ENCODE assay signal across 8 mouse cellular contexts in the genomic region with DNA sequence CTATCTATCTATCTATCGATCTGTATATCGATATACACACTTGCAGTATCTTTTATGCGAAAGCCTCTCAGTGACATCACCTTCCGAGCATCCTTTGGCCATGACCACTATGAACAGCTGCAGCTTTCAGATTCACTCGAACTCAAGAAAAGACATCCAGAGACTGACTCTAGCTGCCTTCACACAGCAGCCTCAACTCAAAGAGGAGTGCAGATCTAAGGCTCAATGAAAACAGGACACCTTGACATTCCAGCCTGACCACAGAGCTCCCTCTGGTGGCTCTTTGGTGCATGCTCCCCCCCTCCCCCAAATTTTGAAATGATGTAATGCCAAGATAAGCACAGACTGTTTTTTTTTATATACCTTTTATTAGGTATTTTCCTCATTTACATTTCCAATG.
DNase-seq lines count a peak whose midpoint lies in the region; ATAC-seq and TF ChIP-seq lines count a peak whose summit lies in the region.

No protein-coding gene starts in this region.

- no peaks in the 10 kb centered on the region for H3K27me3 ChIP-seq in heart, embryonic 12.5 days (replicated peaks)
- no peaks in the 10 kb centered on the region; the same call in 1 of the 2 replicates for H3K27me3 ChIP-seq in thymus, adult 2 months (ENCODE audit: control insufficient read depth, insufficient read depth, low read length)
- 0 out of 2 replicates have a peak, but pooled peaks cover 2% of the 10 kb centered on the region for H3K27me3 ChIP-seq in small intestine, adult 2 months (ENCODE audit: control insufficient read depth, insufficient read depth, low read length)

- TF ChIP-seq CTCF in thymus, adult 2 months (IDR thresholded peaks at IDR 0.05; ENCODE audit: borderline replicate concordance, control insufficient read depth, extremely low read depth, insufficient read depth, low read length, poor library complexity) = no peak
- TF ChIP-seq CTCF in small intestine, adult 2 months (IDR thresholded peaks at IDR 0.05; ENCODE audit: extremely low read depth, insufficient read length, insufficient replicate concordance, low read depth, low read length) = peak; percentile 51; the same call in 1 of the 2 replicates

- H3K9me3 ChIP-seq in heart, embryonic 12.5 days (replicated peaks) = no peaks in the 10 kb centered on the region

- H3K9ac ChIP-seq in heart, embryonic 12.5 days = no peak overlapping the region

- peaks cover 17% of the 10 kb centered on the region for H3K4me1 ChIP-seq in heart, embryonic 12.5 days (replicated peaks)
- peaks cover 10% of the 10 kb centered on the region for H3K4me1 ChIP-seq in thymus, adult 2 months (replicated peaks; ENCODE audit: control insufficient read depth, insufficient read depth, low read length)
- peaks cover 2% of the 10 kb centered on the region; the same call in 1 of the 2 replicates for H3K4me1 ChIP-seq in small intestine, adult 2 months (ENCODE audit: control insufficient read depth, insufficient read depth, insufficient read length, low read length)

- H3K4me2 ChIP-seq in heart, embryonic 12.5 days = no peak overlapping the region

- no peak for ATAC-seq in heart, embryonic 12.5 days (ENCODE audit: insufficient number of reproducible peaks, low FRiP score)

- peak; percentile 30 for DNase-seq in heart, postnatal 4 days
- peak; percentile 12 for DNase-seq in thymus, postnatal 14 days
- DNase-seq in thymus, adult 2 months = no peak
- DNase-seq in embryo, embryonic 10.5 days (ENCODE audit: low spot score) = peak; percentile 71
- no peak for DNase-seq in adrenal gland, postnatal 25 days
- DNase-seq in spleen, postnatal 10 days (ENCODE audit: low spot score in 2 of 2) = no peak

- H3K4me3 ChIP-seq in heart, embryonic 12.5 days = no peak overlapping the region
- H3K4me3 ChIP-seq in thymus, adult 2 months (ENCODE audit: control insufficient read depth, insufficient read depth, low read length) = no peak overlapping the region
- H3K4me3 ChIP-seq in small intestine, adult 2 months (ENCODE audit: low read depth, low read length) = no peak overlapping the region

- H3K36me3 ChIP-seq in heart, embryonic 12.5 days = no peaks in the 10 kb centered on the region
- no peaks in the 10 kb centered on the region for H3K36me3 ChIP-seq in thymus, adult 2 months (ENCODE audit: control insufficient read depth, insufficient read depth, low read length)
- no peaks in the 10 kb centered on the region for H3K36me3 ChIP-seq in small intestine, adult 2 months (ENCODE audit: control insufficient read depth, insufficient read depth, low read length)

- no peak overlapping the region for H3K27ac ChIP-seq in heart, embryonic 12.5 days (ENCODE audit: poor library complexity, severe bottlenecking)
- H3K27ac ChIP-seq in thymus, adult 2 months (ENCODE audit: control insufficient read depth, insufficient read depth, low read length) = no peak overlapping the region
- H3K27ac ChIP-seq in small intestine, adult 2 months (ENCODE audit: insufficient read depth, low read depth, low read length) = no peak overlapping the region

- TF ChIP-seq POLR2A in thymus, adult 2 months (IDR thresholded peaks at IDR 0.05; ENCODE audit: control insufficient read depth, extremely low read depth, insufficient read depth, low read length, poor library complexity) = no peak
- no peak for TF ChIP-seq POLR2A in small intestine, adult 2 months (IDR thresholded peaks at IDR 0.05; ENCODE audit: low read depth, low read length)

- WGBS in heart, embryonic 12.5 days = 74% methylated on average over 5 of the region's 5 CpGs
- WGBS in thymus, adult 2 months = 81% methylated on average over 5 of the region's 5 CpGs
- 73% methylated on average over 5 of the region's 5 CpGs for WGBS in small intestine, adult 2 months

Comparison
In these comparisons a context has a peak if more than half of its experiments do, and no peak if none do; other contexts are left out.
1. DNase-seq: peak in heart, postnatal 4 days (single experiment), thymus, postnatal 14 days (single experiment) and embryo, embryonic 10.5 days (single experiment); none in thymus, adult 2 months (single experiment), adrenal gland, postnatal 25 days (single experiment) and spleen, postnatal 10 days (0 of 2).